ENCODE assay signal across 15 mouse cellular contexts in genomic region chr5:121916813-121917212, GRCm38 (mm10).
"Had no signal": no experiment of that assay in that cellular context is flagged by ENCODE, and none has a peak within 500 bp of the region (broad histone marks: within the 10 kb centered on the region; RNA-seq: fewer than 3 reads in every experiment).

No protein-coding gene starts in this region.

- H3K4me3 ChIP-seq: limb, embryonic 13.5 days; neural tube, embryonic 13.5 days had no signal

- H3K27ac ChIP-seq: kidney, postnatal 0 days; limb, embryonic 13.5 days; liver, embryonic 14.5 days; neural tube, embryonic 13.5 days; stomach, postnatal 0 days had no signal

- DNase-seq: kidney, adult 11 months; kidney, adult 9 months; kidney, postnatal 36 days; layer of hippocampus, adult 9-11 months; layer of hippocampus, postnatal 36 days; lung, adult 18-20 months; midbrain, embryonic 14.5 days; retina, postnatal 1 day; thymus, adult 2 months; thymus, postnatal 25 days had no signal

- H3K36me3 ChIP-seq: limb, embryonic 13.5 days; neural tube, embryonic 13.5 days had no signal

- H3K27me3 ChIP-seq: neural tube, embryonic 13.5 days had no signal

- H3K4me2 ChIP-seq: limb, embryonic 13.5 days; neural tube, embryonic 13.5 days had no signal
